Mouse (Mus musculus) hindbrain, embryonic 15.5 days (tissue): Measurements from ENCODE around the gene Hipk1. TPM values are rescaled to one million over a fixed set of nuclear protein-coding genes. Genes with fewer than 3 reads are reported as not detected.
A peak's percentile ranks its signal among the peaks of the same experiment; 100 is the strongest.

Source experiments
- ATAC-seq: fragments of 200-750 bp; cut with Nextera tagmentation; 2 replicates; pipeline ENCODE4 v1.8.0; 2017; ENCODE audit warnings: low read depth, moderate number of reproducible peaks, moderate TSS enrichment; ENCODE audit not compliant: low FRiP score
- H3K27ac ChIP-seq: fragments of 300-500 bp; sonication (generic); replicated peaks from 2 replicates; pipeline ENCODE4 v1.5.1; 2015; ENCODE audit warnings: mild to moderate bottlenecking, inconsistent platforms
- H3K27me3 ChIP-seq: fragments of 300-500 bp; sonication (generic); 2 replicates; pipeline ENCODE4 v1.6.1; 2015; ENCODE audit warnings: control low read depth, inconsistent platforms
- H3K36me3 ChIP-seq: fragments of 300-500 bp; sonication (generic); 2 replicates; pipeline ENCODE4 v1.6.1; 2015; ENCODE audit warnings: control low read depth, inconsistent platforms
- H3K4me1 ChIP-seq: fragments of 300-500 bp; sonication (generic); replicated peaks from 2 replicates; pipeline ENCODE4 v1.6.1; 2015; ENCODE audit warnings: control low read depth, inconsistent platforms
- H3K4me2 ChIP-seq: fragments of 300-500 bp; sonication (generic); 2 replicates; pipeline ENCODE4 v1.6.1; 2015; ENCODE audit warnings: moderate library complexity, mild to moderate bottlenecking, inconsistent platforms
- H3K4me3 ChIP-seq: fragments of 300-500 bp; sonication (generic); 2 replicates; pipeline ENCODE4 v1.5.1; 2015; ENCODE audit warnings: mild to moderate bottlenecking, inconsistent platforms
- H3K9ac ChIP-seq: fragments of 300-500 bp; sonication (generic); 2 replicates; pipeline ENCODE4 v1.6.1; 2015; ENCODE audit warnings: inconsistent platforms
- H3K9me3 ChIP-seq: fragments of 300-500 bp; sonication (generic); 2 replicates; pipeline ENCODE4 v1.6.1; 2016; ENCODE audit warnings: control low read depth, inconsistent platforms
- WGBS: fragments of 180-500 bp; shearing (Covaris S2); methylation state at CpG from one replicate; pipeline ENCODE4 v1.1.7; 2015; 5-methylcytosine and 5-hydroxymethylcytosine counted together
- polyA plus RNA-seq: library from polyadenylated mRNA; unstranded; fragments of >200 nt; fragmentation: Nextera tagmentation; extraction: Ambion mirVana; gene quantifications from 2 replicates; pipeline ENCODE4 v1.2.1, GENCODE M21; 2015

Hipk1 gene
- polyA plus RNA-seq, 1 experiment from 2014 or later = 11.5 TPM

DNA sequence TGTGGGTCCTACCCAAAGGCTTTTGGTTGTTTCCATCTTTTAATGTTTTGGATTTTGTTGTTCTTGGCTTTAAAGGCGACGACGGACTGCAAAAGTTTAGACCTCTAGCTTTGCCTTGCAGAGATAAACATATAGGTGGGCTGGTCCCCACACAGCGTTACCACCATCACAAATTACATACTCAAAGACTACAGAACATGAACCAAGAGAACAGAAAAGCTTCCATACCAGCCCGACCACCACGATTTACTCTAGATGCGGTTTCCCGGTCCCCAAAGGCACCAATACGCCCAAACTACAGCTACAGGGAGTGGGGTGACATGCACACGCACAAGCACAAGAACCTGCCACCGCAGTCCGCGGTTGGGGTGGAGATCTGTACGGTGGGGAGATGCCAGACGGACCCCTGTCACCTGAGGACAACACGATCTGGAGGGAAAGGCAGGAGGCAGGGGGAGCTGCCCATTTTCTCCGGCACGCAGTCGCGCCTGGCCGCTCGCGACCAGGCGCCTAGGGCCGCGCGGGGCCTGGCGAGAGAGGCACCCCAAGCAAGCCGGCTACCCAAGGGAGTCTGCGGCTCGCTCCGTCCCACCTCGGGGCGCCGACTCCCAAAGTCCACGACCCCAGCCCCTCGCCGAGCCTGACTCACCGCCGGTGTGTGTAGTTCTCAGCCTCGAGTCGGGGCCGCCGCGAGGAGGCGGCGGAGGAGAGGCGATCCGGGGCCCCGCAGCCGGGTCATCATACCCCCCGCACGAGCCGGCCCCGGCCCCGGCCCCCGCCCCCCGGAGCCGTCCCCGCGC is 817 bp downstream of the Hipk1 start:
- no peaks in the 10 kb centered on the region for H3K9me3 ChIP-seq
- peak; percentile 88 for ATAC-seq
- H3K27ac ChIP-seq = peak overlapping the region; percentile 96
- peak overlapping the region; percentile 93 for H3K9ac ChIP-seq
- peaks cover 28% of the 10 kb centered on the region for H3K4me1 ChIP-seq
- H3K4me2 ChIP-seq = peak overlapping the region; percentile 74
- 0 out of 2 replicates have a peak, but pooled peaks cover 2% of the 10 kb centered on the region for H3K27me3 ChIP-seq
- H3K4me3 ChIP-seq = peak overlapping the region; percentile 89
- H3K36me3 ChIP-seq = no peaks in the 10 kb centered on the region
- under 1% methylated on average over 49 of the region's 61 CpGs for WGBS

DNA sequence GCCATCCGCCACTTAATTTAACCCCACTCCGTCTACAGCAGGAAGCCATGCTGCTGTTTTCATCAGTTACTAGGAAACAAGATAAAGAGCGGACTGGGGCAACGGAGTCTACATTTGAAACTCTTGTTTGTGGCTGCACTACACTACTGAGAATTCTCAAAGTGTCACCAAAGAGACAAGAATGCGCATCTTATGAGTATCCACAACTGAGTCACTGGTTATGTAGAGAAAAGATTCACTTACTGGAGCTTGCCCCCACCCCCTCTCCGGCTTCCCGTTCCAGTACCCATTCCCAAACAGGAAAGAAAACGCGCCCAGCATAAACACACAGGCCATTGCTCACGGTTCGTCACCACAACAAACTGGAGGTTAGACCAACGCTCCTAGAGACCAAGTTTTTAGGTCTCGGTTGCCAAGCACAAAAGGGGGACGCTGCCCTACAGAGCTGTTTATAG is 1.4 kb downstream of the Hipk1 start:
- WGBS = 2% methylated on average over 14 of the region's 14 CpGs
- Histone ChIP-seq H3K4me3 (peak overlapping the region; percentile 89), H3K9ac (peak overlapping the region; percentile 93), H3K4me1 (peaks cover 28% of the 10 kb centered on the region), H3K36me3 (no peaks in the 10 kb centered on the region), H3K4me2 (peak overlapping the region; percentile 74), H3K9me3 (no peaks in the 10 kb centered on the region), H3K27me3 (0 out of 2 replicates have a peak, but pooled peaks cover 2% of the 10 kb centered on the region), H3K27ac (peak overlapping the region; percentile 96)
- ATAC-seq = no peak

DNA sequence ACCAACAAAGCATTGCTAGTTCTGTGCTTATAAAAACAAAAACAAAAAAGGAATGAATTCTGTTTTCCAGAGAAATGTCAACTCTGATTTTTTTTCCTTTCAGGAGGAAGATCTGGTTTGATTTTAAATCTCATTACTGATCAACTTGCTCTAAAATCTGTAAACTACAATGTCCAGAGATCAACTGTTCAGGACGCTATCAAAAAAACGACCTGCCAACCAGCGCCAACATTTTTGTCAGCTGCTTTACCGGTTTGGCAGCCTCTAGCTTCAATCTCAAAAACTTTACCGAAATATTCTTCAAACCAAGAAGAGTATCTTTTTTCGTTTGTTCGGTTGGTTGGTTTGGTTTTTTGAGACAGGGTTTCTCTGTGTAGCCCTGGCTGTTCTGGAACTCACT is 2.3 kb downstream of the Hipk1 start:
- H3K4me3 ChIP-seq = peak overlapping the region; percentile 89; the same call in 1 of the 2 replicates
- 84% methylated on average over 7 of the region's 7 CpGs for WGBS
- no peaks in the 10 kb centered on the region for H3K9me3 ChIP-seq
- H3K27ac ChIP-seq = no peak overlapping the region
- H3K9ac ChIP-seq = no peak overlapping the region
- H3K4me2 ChIP-seq = peak overlapping the region; percentile 74; the same call in 1 of the 2 replicates
- no peak for ATAC-seq
- H3K27me3 ChIP-seq = 0 out of 2 replicates have a peak, but pooled peaks cover 2% of the 10 kb centered on the region
- no peaks in the 10 kb centered on the region for H3K36me3 ChIP-seq
- H3K4me1 ChIP-seq = peaks cover 28% of the 10 kb centered on the region

DNA sequence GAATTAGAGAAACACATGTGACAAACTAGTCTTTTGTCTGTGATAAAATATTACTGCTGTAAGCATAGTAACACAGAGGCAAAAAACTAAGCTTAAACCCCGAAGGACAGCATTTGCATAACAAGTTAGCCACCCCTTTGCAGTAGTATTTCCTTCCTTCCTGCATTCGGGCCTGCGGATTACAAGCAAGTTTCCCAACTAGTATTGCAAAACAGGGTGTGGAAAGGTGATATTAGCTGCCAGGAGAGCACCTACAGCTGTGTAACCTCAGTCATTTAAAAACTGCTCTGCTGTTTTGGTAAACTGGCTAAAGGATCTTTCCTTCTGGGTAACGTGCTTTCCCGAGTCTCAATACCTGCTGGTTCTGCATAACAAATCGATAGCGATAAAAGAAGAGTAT is 4.1 kb downstream of the Hipk1 start:
- no peak overlapping the region for H3K27ac ChIP-seq
- no peaks in the 10 kb centered on the region for H3K9me3 ChIP-seq
- H3K4me2 ChIP-seq = no peak overlapping the region
- H3K9ac ChIP-seq = no peak overlapping the region
- 65% methylated on average over 7 of the region's 7 CpGs for WGBS
- no peaks in the 10 kb centered on the region for H3K27me3 ChIP-seq
- no peak for ATAC-seq
- H3K36me3 ChIP-seq = no peaks in the 10 kb centered on the region
- no peak overlapping the region for H3K4me3 ChIP-seq
- H3K4me1 ChIP-seq = peaks cover 28% of the 10 kb centered on the region

DNA sequence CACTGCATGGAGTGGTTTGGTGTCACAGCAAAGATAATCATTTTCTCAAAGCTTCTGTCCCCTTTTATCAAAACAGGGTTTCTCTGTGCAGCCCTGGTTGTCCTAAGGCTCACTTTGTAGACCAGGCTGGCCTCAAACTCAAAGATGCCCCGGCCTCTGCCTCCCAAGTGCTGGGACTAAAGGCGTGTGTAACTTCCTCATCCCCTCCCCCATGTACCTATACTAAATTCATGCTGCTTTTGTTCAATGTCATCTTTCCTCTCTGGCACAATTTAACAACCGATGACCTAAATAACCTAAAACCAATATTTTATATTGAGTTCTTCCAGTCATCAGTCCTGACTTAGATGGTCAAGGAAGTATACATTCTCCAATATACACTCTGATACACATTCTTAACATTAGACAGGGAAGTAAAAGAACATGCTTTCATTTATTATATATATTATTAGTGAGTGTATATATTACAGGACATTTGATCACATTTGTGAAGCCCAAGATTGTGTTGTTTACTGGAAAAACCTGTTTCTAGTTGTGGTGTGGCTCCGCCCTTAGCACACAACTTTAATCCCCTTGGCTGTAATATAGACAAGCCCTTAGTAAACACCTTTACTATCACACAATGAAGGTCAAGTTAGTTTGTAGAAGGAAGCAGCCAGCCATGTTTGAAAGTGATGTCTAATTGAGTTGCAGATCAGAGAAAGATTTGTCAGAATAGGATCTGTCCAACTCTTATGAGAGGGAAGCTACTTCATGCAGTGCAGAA is 8.3 kb downstream of the Hipk1 start:
- 0 out of 2 replicates have a peak, but pooled peaks cover 3% of the 10 kb centered on the region for H3K4me1 ChIP-seq
- H3K9ac ChIP-seq = no peak overlapping the region
- no peaks in the 10 kb centered on the region for H3K27me3 ChIP-seq
- no peaks in the 10 kb centered on the region for H3K9me3 ChIP-seq
- no peak for ATAC-seq
- H3K4me2 ChIP-seq = no peak overlapping the region
- no peak overlapping the region for H3K27ac ChIP-seq
- no peaks in the 10 kb centered on the region for H3K36me3 ChIP-seq
- 91% methylated on average over 4 of the region's 4 CpGs for WGBS
- no peak overlapping the region for H3K4me3 ChIP-seq

DNA sequence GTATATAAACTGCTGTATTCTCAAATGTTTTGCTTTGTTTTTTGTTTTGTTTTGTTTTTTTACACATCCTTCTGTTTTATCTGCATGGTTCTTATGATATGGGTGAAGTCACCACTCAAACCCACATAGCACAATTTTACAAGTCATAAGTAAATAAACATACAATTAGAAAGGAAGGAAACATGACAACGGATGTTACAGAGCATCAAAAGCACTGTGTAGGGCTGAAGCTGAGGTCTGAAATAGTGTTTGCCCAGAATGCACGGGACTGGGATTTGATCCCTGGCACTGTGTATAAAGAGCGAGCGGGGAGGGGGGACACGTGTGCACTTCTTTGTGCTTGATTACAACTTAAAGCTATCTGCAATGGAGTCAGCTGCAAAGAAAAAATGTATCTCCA is 10.6 kb downstream of the Hipk1 start:
- no peak overlapping the region for H3K9ac ChIP-seq
- ATAC-seq = no peak

DNA sequence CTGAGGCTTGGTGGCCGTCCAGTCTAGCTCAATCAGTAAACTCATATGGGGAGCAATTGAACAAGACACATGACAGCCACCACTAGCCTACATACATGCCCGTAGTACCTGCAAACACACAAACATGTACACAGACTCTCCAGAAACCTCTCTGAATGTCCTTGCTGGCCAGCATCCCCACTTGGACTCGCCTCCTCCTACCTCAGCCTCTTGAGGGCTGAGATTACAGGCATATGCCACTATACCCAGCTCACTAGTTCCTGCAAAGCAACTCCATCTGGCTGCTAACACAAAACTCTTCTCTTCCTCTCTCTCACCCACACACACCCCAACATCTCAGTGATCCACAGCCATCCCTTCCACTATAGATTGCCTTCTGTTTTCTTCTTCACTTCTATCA is 11.1 kb downstream of the Hipk1 start:
- Histone ChIP-seq H3K4me2 (no peak overlapping the region), H3K4me1 (no peaks in the 10 kb centered on the region), H3K4me3 (no peak overlapping the region), H3K27me3 (no peaks in the 10 kb centered on the region), H3K36me3 (peaks cover 11% of the 10 kb centered on the region), H3K9me3 (no peaks in the 10 kb centered on the region), H3K27ac (no peak overlapping the region), H3K9ac (no peak overlapping the region)
- WGBS = 95% methylated on average over 3 of the region's 3 CpGs
- no peak for ATAC-seq

More for the DNA sequence above, 10.6 kb downstream of the Hipk1 start:
- 75% methylated on average over 5 of the region's 5 CpGs for WGBS
- Histone ChIP-seq H3K4me1 (no peaks in the 10 kb centered on the region), H3K9me3 (no peaks in the 10 kb centered on the region), H3K36me3 (peaks cover 11% of the 10 kb centered on the region), H3K4me3 (no peak overlapping the region), H3K27me3 (no peaks in the 10 kb centered on the region), H3K27ac (no peak overlapping the region), H3K4me2 (no peak overlapping the region)

DNA sequence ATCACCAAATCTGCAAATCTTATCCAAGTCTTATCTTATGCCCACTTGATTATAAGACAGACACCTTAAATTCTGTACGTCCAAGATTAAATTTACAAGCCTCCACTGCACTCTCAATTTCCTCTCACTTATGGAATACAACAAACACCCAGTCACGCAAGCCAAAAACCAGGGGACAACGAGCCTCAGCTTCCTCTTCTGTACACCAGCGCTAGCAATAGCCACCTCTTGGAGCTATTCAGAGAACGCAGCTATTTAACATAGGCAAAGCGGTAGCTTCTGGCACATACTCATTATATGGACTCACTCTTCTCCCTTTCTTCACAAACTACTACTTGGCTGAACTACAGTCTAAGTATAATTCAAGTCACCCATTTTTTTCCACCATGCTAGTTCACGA is 12.2 kb downstream of the Hipk1 start:
- Histone ChIP-seq H3K9me3 (no peaks in the 10 kb centered on the region), H3K36me3 (peaks cover 11% of the 10 kb centered on the region), H3K9ac (no peak overlapping the region), H3K4me2 (no peak overlapping the region), H3K4me3 (no peak overlapping the region), H3K27ac (no peak overlapping the region), H3K4me1 (no peaks in the 10 kb centered on the region), H3K27me3 (no peaks in the 10 kb centered on the region)
- 77% methylated on average over 7 of the region's 7 CpGs for WGBS
- ATAC-seq = no peak

DNA sequence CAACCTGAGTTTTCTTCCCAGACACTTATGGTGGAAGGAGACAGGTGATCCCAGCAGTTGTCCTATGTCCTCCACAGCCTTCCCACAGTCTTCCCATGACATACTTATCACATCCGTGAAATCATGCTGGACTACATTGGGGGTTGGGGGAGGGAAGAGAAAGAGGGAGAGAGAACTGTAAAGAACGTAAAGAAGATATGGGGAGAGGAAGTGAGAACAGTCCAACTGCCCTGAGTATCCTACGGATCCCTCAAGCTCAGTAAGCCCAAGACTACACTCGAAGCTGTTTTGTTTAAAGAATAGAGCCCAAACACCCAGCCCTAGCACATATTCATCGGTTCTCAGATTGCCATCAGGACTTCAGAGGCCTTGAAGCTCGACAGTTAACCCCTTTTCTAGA is 12.7 kb downstream of the Hipk1 start:
- Histone ChIP-seq H3K36me3 (peaks cover 11% of the 10 kb centered on the region), H3K4me1 (no peaks in the 10 kb centered on the region), H3K4me2 (no peak overlapping the region), H3K27ac (no peak overlapping the region), H3K27me3 (no peaks in the 10 kb centered on the region), H3K4me3 (no peak overlapping the region), H3K9ac (no peak overlapping the region), H3K9me3 (no peaks in the 10 kb centered on the region)
- ATAC-seq = no peak
- 89% methylated on average over 6 of the region's 6 CpGs for WGBS

DNA sequence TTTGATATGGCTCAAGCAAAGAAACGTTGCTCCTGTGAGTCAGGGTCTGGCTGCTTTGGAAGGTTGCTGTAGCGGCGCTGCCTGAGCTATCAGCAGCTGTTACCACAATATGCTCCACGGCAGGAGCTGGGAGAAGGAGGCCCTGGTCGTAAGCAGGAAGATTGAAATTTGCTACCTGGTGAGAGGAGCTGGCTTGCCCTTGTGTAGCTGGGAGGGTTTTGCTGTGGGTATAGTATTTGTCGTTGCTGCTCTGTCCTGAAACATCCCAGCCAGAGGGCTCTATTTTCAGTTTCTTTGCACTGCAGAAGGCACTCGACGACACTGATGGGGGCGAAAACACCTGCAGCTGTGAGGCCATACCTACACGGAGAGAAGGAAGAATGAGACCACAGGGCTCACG is 13.4 kb downstream of the Hipk1 start:
- no peak overlapping the region for H3K27ac ChIP-seq
- H3K36me3 ChIP-seq = peaks cover 11% of the 10 kb centered on the region
- peaks cover 4% of the 10 kb centered on the region; the same call in 1 of the 2 replicates for H3K4me1 ChIP-seq
- 82% methylated on average over 11 of the region's 11 CpGs for WGBS
- H3K4me2 ChIP-seq = no peak overlapping the region
- no peak for ATAC-seq
- no peak overlapping the region for H3K4me3 ChIP-seq
- H3K27me3 ChIP-seq = no peaks in the 10 kb centered on the region
- H3K9ac ChIP-seq = no peak overlapping the region
- H3K9me3 ChIP-seq = no peaks in the 10 kb centered on the region

DNA sequence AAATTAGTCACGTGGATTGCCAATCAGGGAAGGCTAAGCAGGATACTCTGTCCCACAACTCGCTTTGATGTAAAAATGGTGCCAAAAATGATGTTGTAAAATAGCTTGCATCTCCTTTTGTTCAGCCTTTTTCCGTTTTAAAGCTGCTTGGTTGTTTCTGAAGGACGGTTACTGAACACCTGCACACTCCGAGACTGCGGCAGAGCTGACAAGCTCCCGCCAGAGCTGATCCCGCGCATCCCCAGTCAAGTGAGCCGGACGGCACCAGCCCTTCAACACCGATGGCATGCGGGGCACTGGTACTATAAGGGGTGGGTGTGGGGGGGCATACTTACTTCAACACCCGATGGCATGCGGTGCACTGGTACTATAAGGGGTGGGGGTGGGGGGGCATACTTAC is 17.4 kb downstream of the Hipk1 start:
- 88% methylated on average over 15 of the region's 15 CpGs for WGBS
- ATAC-seq = 0 out of 2 replicates have a peak, but pooled peaks have one; percentile 42
- H3K9ac ChIP-seq = no peak overlapping the region
- H3K4me1 ChIP-seq = peaks cover 12% of the 10 kb centered on the region; the same call in 1 of the 2 replicates
- H3K36me3 ChIP-seq = peaks cover 16% of the 10 kb centered on the region
- H3K4me3 ChIP-seq = no peak overlapping the region
- no peaks in the 10 kb centered on the region for H3K27me3 ChIP-seq
- H3K27ac ChIP-seq = no peak overlapping the region
- H3K4me2 ChIP-seq = no peak overlapping the region
- no peaks in the 10 kb centered on the region for H3K9me3 ChIP-seq

DNA sequence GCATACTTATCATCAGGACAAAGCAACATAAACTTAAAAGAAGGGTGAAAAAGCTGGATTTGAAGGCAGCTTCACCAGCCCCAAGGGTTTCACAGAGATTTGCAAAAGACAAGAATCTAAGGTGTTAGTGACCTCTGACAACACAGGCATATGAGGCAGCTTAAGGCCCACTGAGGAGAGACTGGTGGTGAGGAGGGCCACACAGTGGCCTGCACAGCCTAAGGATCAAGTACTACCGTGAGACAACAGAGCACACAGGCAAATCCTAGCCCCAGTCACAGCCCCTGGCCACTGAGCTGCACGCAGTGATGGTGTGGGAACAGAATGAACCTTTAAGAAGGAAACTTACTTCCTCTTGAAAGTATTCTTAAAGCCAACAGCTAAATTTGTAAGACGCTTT is 17.9 kb downstream of the Hipk1 start:
- WGBS = 84% methylated on average over 3 of the region's 3 CpGs
- H3K27ac ChIP-seq = 0 out of 2 replicates have a peak overlapping the region, but pooled peaks have one; percentile 15
- peaks cover 17% of the 10 kb centered on the region for H3K36me3 ChIP-seq
- no peaks in the 10 kb centered on the region for H3K27me3 ChIP-seq
- H3K4me3 ChIP-seq = no peak overlapping the region
- H3K4me2 ChIP-seq = no peak overlapping the region
- H3K4me1 ChIP-seq = peaks cover 12% of the 10 kb centered on the region; the same call in 1 of the 2 replicates
- ATAC-seq = no peak
- H3K9me3 ChIP-seq = no peaks in the 10 kb centered on the region
- no peak overlapping the region for H3K9ac ChIP-seq
